Mouse (Mus musculus) embryonic fibroblast, embryonic 13.5 days (primary cell): ENCODE data around the gene Klhl28.

Experiments
- CTCF ChIP-seq: IDR thresholded peaks from 2 replicates; pipeline ENCODE4 v1.5.1; 2011; ENCODE audit warnings: mild to moderate bottlenecking, control low read depth, low read length, moderate library complexity, borderline replicate concordance; ENCODE audit not compliant: insufficient read depth
- POLR2A ChIP-seq: IDR thresholded peaks from 2 replicates; pipeline ENCODE4 v1.6.1; 2011; ENCODE audit warnings: low read depth, mild to moderate bottlenecking, control low read depth, low read length, moderate library complexity

DNA sequence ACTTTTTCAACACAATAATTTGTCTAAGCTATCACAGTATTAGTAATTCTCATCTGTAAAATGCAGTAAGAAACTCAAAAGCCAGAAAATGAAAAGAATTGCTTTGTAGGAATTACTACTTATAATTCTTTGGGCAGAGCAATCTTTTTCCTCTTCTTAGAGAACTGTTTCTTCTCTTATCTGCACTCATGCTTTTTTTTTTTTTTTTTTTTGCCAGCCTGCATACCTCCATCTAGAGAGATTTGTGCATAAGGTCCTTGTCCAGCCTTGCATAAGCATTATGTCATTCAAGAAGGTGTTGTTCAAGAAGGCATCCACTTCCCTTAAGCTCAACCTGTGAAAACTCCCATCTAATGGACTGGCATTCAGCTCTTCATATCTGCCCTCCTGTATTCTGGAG lies 48.6 kb downstream of the Klhl28 start:
- TF ChIP-seq CTCF (no peak), POLR2A (no peak)
